Mouse (Mus musculus): ENCODE measurements around the gene Lpp.

- TF ChIP-seq POLR2A (IDR thresholded peaks at IDR 0.05; ENCODE audit: insufficient read depth, low read depth, low read length): no peak
- no peak for TF ChIP-seq CTCF (IDR thresholded peaks at IDR 0.05; ENCODE audit: insufficient read depth, low read depth, low read length)
These were observed 78.5 kb downstream of the Lpp start for GRCm38 (mm10) chr16:24471801-24472200.
